Mouse (Mus musculus) CH12.LX (cell line): Measurements from ENCODE around the gene Dnajc6. TPM values are rescaled to one million over a fixed set of nuclear protein-coding genes. Genes with fewer than 3 reads are reported as not detected.

Experiments
- DNase-seq: peaks from one replicate; pipeline ENCODE4 v3.0.0-alpha.2; 2013; ENCODE audit errors: extremely low read depth
- H3K27ac ChIP-seq: 2 replicates; pipeline ENCODE4 v1.5.1; 2012; ENCODE audit warnings: low read depth, mild to moderate bottlenecking, control low read depth, moderate library complexity; ENCODE audit not compliant: insufficient read depth
- H3K27me3 ChIP-seq: replicated peaks from 2 replicates; pipeline ENCODE3; 2012; ENCODE audit warnings: inconsistent platforms
- H3K36me3 ChIP-seq, 2 experiments: replicated peaks in 1 of 2; 2 replicates each; pipeline versions ENCODE3 to v1.6.1; 2012; ENCODE audit warnings: inconsistent platforms in 1 of 2, low read length in 1 of 2, mild to moderate bottlenecking in 1 of 2, mixed read lengths in 1 of 2, moderate library complexity in 1 of 2; ENCODE audit not compliant: control insufficient read depth in 1 of 2, insufficient read depth in 1 of 2
- H3K4me1 ChIP-seq, 2 experiments: 2 replicates each; pipeline ENCODE4 v1.6.1; 2012; ENCODE audit warnings: inconsistent platforms in 1 of 2, moderate library complexity in 1 of 2; ENCODE audit not compliant: insufficient read depth in 2 of 2, control insufficient read depth in 1 of 2
- H3K4me2 ChIP-seq: 2 replicates; pipeline ENCODE4 v1.6.1; 2012; ENCODE audit warnings: low read depth, mild to moderate bottlenecking, control low read depth; ENCODE audit not compliant: poor library complexity, insufficient read depth, severe bottlenecking
- H3K4me3 ChIP-seq, 3 experiments: fragments of 150-350 bp in 1 of 3; sonication (generic) in 1 of 3; replicated peaks in 1 of 3; 2 replicates each; pipeline versions ENCODE3 to v1.5.1; 2011 to 2012; ENCODE audit warnings: low read depth in 2 of 3, low read length in 2 of 3, mild to moderate bottlenecking in 2 of 3, moderate library complexity in 2 of 3, control low read depth in 1 of 3, improper control_type of control experiment in 1 of 3, inconsistent platforms in 1 of 3, mixed read lengths in 1 of 3; ENCODE audit not compliant: poor library complexity in 1 of 3
- H3K79me2 ChIP-seq: replicated peaks from 2 replicates; pipeline ENCODE4 v1.6.1; 2012; ENCODE audit warnings: mild to moderate bottlenecking, moderate library complexity; ENCODE audit not compliant: control insufficient read depth, poor library complexity, insufficient read depth, severe bottlenecking; ENCODE audit errors: extremely low read depth
- H3K9ac ChIP-seq: 2 replicates; pipeline ENCODE4 v1.6.1; 2012; ENCODE audit warnings: low read depth, mild to moderate bottlenecking, control low read depth, moderate library complexity; ENCODE audit not compliant: insufficient read depth
- H3K9me3 ChIP-seq: replicated peaks from 2 replicates; pipeline ENCODE3; 2012; ENCODE audit warnings: low read length, inconsistent platforms, mixed read lengths
- BHLHE40 ChIP-seq: IDR thresholded peaks from 2 replicates; pipeline ENCODE4 v1.6.1; 2011; ENCODE audit warnings: mild to moderate bottlenecking, low read depth, low read length, improper control_type of control experiment
- CHD1 ChIP-seq: IDR thresholded peaks from 2 replicates; pipeline ENCODE4 v1.6.1; 2012; ENCODE audit warnings: low read depth, low read length, improper control_type of control experiment, inconsistent platforms
- E2F4 ChIP-seq: IDR thresholded peaks from 2 replicates; pipeline ENCODE4 v1.6.1; 2011; ENCODE audit warnings: low read depth, low read length, improper control_type of control experiment; ENCODE audit not compliant: insufficient replicate concordance
- ELF1 ChIP-seq: IDR thresholded peaks from 2 replicates; pipeline ENCODE4 v1.6.1; 2014; ENCODE audit warnings: low read depth, mild to moderate bottlenecking, inconsistent platforms, low read length, improper control_type of control experiment
- EP300 ChIP-seq: IDR thresholded peaks from 2 replicates; pipeline ENCODE4 v1.6.1; 2011; ENCODE audit warnings: low read length, improper control_type of control experiment
- JUN ChIP-seq: IDR thresholded peaks from 2 replicates; pipeline ENCODE4 v1.6.1; 2011; ENCODE audit warnings: low read depth, mild to moderate bottlenecking, low read length, improper control_type of control experiment, moderate library complexity; ENCODE audit not compliant: insufficient read depth
- JUND ChIP-seq: conservative IDR thresholded peaks from 2 replicates; pipeline ENCODE4 v1.6.1; 2011; ENCODE audit warnings: low read depth, low read length, improper control_type of control experiment
- KAT2A ChIP-seq: IDR thresholded peaks from 2 replicates; pipeline ENCODE4 v1.6.1; 2012; ENCODE audit warnings: low read length, improper control_type of control experiment, inconsistent platforms; ENCODE audit not compliant: insufficient replicate concordance
- MAFK ChIP-seq: IDR thresholded peaks from 2 replicates; pipeline ENCODE4 v1.6.1; 2011; ENCODE audit warnings: low read length, improper control_type of control experiment; ENCODE audit not compliant: insufficient replicate concordance
- MAX ChIP-seq: IDR thresholded peaks from 2 replicates; pipeline ENCODE4 v1.6.1; 2011; ENCODE audit warnings: low read length, improper control_type of control experiment
- MAZ ChIP-seq: IDR thresholded peaks from 2 replicates; pipeline ENCODE4 v1.6.1; 2012; ENCODE audit warnings: low read depth, mild to moderate bottlenecking, inconsistent platforms, low read length, improper control_type of control experiment, moderate library complexity
- MYC ChIP-seq: IDR thresholded peaks from 2 replicates; pipeline ENCODE4 v1.6.1; 2011; ENCODE audit warnings: low read depth, mild to moderate bottlenecking, improper control_type of control experiment, low read length
- NRF1 ChIP-seq: IDR thresholded peaks from 2 replicates; pipeline ENCODE4 v1.6.1; 2014; ENCODE audit warnings: low read depth, mild to moderate bottlenecking, inconsistent platforms, low read length, improper control_type of control experiment, moderate library complexity
- PAX5 ChIP-seq: IDR thresholded peaks from 2 replicates; pipeline ENCODE4 v1.6.1; 2012; ENCODE audit warnings: low read length, inconsistent platforms, mixed read lengths
- POLR2A ChIP-seq: IDR thresholded peaks from 2 replicates; pipeline ENCODE4 v1.6.1; 2011; ENCODE audit warnings: low read depth, mild to moderate bottlenecking, improper control_type of control experiment, low read length
- RAD21 ChIP-seq: IDR thresholded peaks from 2 replicates; pipeline ENCODE4 v1.6.1; 2011; ENCODE audit warnings: low read depth, mild to moderate bottlenecking, low read length, improper control_type of control experiment, moderate library complexity
- RCOR1 ChIP-seq: conservative IDR thresholded peaks from 2 replicates; pipeline ENCODE4 v1.6.1; 2012; ENCODE audit warnings: low read depth, mild to moderate bottlenecking, inconsistent platforms, low read length, improper control_type of control experiment
- SIN3A ChIP-seq: IDR thresholded peaks from 2 replicates; pipeline ENCODE4 v1.6.1; 2012; ENCODE audit warnings: low read length, improper control_type of control experiment, inconsistent platforms
- SMC3 ChIP-seq: IDR thresholded peaks from 2 replicates; pipeline ENCODE4 v1.6.1; 2011; ENCODE audit warnings: low read depth, low read length, improper control_type of control experiment
- UBTF ChIP-seq: IDR thresholded peaks from 2 replicates; pipeline ENCODE4 v1.6.1; 2012; ENCODE audit warnings: low read depth, mild to moderate bottlenecking, inconsistent platforms, low read length, improper control_type of control experiment, moderate library complexity
- ZNF384 ChIP-seq: IDR thresholded peaks from 2 replicates; pipeline ENCODE4 v1.6.1; 2012; ENCODE audit warnings: low read depth, low read length, improper control_type of control experiment, inconsistent platforms
- dilution Hi-C: fragments of 300-500 bp; cut with MboI; formaldehyde crosslinking; loops from 2 replicates; pipeline ENCODE4 v1.14.3; 2020; ENCODE audit warnings: low sequenced_read_pairs; ENCODE audit not compliant: extremely low pct_unique_long_range_greater_than_20kb, extremely low pct_ligation_motif_present
- in situ Hi-C: fragments of 300-500 bp; cut with MboI; formaldehyde crosslinking; loops from 3 replicates; pipeline ENCODE4 v1.14.3; 2019; ENCODE audit warnings: low sequenced_read_pairs, low pct_ligation_motif_present, low pct_unique_long_range_greater_than_20kb, mixed read lengths
- polyA plus RNA-seq: library from polyadenylated mRNA; unstranded; fragments of >175 nt; gene quantifications from 2 replicates; pipeline ENCODE4 v1.2.1, GENCODE M21; 2012; ENCODE audit warnings: low read depth; ENCODE audit not compliant: insufficient read length
- total RNA-seq, 2 experiments: library from RNA; depleted of rRNA; stranded (reverse); fragments of 300-350 nt in 1 of 2; fragments of >200 nt in 1 of 2; gene quantifications; 2 replicates each; pipeline ENCODE4 v1.2.3; 2012 to 2014

Dnajc6 gene
- total and polyA plus RNA-seq, 3 experiments, result not detected

DNA sequence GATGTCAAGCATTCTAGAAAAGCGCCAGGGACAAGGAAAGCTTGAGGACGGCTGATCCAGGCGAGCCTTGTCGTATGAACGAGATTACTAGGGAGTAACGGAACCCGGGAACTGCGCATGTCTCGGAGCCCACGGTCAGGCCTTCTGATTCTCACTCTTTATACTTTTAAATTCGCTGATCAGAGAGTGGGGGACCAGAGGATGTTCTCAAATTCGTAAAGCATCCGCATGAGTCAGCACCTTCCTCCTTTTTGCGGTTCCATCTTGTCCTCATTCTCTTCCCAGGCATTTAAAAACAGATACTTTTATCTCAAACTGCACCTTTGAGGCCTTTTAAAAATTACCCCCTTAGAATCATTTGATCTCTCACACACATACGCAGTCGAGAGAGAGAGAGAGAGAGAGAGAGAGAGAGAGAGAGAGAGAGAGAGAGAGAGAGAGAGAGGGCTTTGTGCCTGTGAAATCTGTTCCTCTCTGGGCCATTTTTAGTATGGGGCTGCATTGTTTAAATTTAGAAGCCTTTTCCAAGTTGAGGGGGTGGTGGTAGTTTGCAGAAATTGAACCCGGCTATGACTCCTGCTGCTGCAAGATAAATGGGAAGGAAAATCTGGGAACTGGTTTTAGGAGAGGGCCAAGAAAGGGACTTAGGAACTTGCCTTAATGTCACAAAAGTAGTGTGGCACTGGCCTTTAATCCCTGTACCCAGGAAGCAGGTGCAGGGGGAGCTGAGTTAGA is 20.2 kb downstream of the Dnajc6 start:
- H3K9ac ChIP-seq, result no peak overlapping the region
- dilution Hi-C loops, result no loop called here
- TF ChIP-seq JUN (no peak), ZNF384 (no peak), MAX (no peak), ELF1 (no peak), SMC3 (no peak), MYC (no peak), POLR2A (no peak), BHLHE40 (no peak), E2F4 (no peak), EP300 (no peak), RCOR1 (no peak), SIN3A (no peak), RAD21 (no peak), NRF1 (no peak), MAFK (no peak), MAZ (no peak)

GRCm38 (mm10) chr4:101531901-101532300 is 35.5 kb downstream of the Dnajc6 start:
- DNase-seq, result no peak
- no peaks in the 10 kb centered on the region for H3K27me3 ChIP-seq
- no peak overlapping the region for H3K4me3 ChIP-seq
- no peak overlapping the region for H3K27ac ChIP-seq
- H3K9me3 ChIP-seq, result no peaks in the 10 kb centered on the region
- dilution Hi-C loops (no loop called here), in situ Hi-C loops (no loop called here)
- no peaks in the 10 kb centered on the region for H3K36me3 ChIP-seq
- no peaks in the 10 kb centered on the region for H3K79me2 ChIP-seq
- TF ChIP-seq KAT2A (no peak), UBTF (no peak), PAX5 (no peak), ZNF384 (no peak), JUND (no peak), SMC3 (no peak), CHD1 (no peak)
- H3K4me2 ChIP-seq, result no peak overlapping the region
- H3K9ac ChIP-seq, result no peak overlapping the region
- H3K4me1 ChIP-seq, result no peaks in the 10 kb centered on the region

More for the DNA sequence above, 20.2 kb downstream of the Dnajc6 start:
- no peak overlapping the region for H3K4me3 ChIP-seq
- in situ Hi-C loops, result no loop called here
- H3K36me3 ChIP-seq, result no peaks in the 10 kb centered on the region
- no peak for DNase-seq
- H3K4me2 ChIP-seq, result no peak overlapping the region
- no peaks in the 10 kb centered on the region for H3K9me3 ChIP-seq
- H3K79me2 ChIP-seq, result no peaks in the 10 kb centered on the region
- H3K27me3 ChIP-seq, result no peaks in the 10 kb centered on the region
- no peak overlapping the region for H3K27ac ChIP-seq
- no peaks in the 10 kb centered on the region for H3K4me1 ChIP-seq
